Mouse (Mus musculus): ENCODE data around the gene Tcf20. TPM values are rescaled to one million over a fixed set of nuclear protein-coding genes. Genes with fewer than 3 reads are reported as not detected.
A peak's percentile ranks its signal among the peaks of the same experiment; 100 is the strongest.

The Tcf20 gene
- polyA plus RNA-seq, 1 experiment from 2014 or later = 7.5 TPM

DNA sequence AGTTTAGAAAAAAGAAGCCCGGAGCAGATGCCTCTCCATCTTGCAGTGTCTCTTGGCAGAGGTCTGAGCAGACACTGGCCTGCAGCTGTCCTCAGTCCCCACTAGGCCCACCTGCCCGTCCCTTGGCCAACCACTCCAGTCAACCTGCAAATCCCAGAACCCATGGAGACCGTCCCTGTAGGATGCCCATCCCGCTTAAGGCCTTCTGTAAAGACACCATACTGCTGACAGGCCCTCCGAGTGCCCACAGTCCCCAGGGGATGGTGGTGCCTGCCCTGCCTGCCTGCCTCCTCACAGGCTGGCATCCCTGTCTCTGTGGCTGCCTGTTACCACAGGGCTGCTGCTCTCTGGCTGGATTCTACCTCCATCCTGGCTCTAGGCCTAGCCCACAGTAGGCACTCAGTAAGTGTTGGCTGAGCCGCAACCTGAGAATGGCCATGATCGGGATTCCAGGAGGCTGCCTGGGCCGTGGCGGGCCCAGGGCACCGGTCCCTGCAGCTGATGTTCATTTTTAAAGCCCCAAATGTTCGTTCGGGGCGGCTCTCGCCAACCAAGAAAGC lies 23.3 kb downstream of the Tcf20 start:
- WGBS = 73% methylated on average over 14 of the region's 14 CpGs
- Histone ChIP-seq H3K4me3 (peak overlapping the region; percentile 63), H3K36me3 (no peaks in the 10 kb centered on the region), H3K4me1 (peaks cover 69% of the 10 kb centered on the region), H3K9me3 (replicated peaks) (no peaks in the 10 kb centered on the region), H3K27ac (replicated peaks) (peak overlapping the region; percentile 86), H3K27me3 (ENCODE audit: low read depth, poor library complexity, severe bottlenecking) (peaks cover 96% of the 10 kb centered on the region)
- DNase-seq (ENCODE audit: low spot score) = no peak

DNA sequence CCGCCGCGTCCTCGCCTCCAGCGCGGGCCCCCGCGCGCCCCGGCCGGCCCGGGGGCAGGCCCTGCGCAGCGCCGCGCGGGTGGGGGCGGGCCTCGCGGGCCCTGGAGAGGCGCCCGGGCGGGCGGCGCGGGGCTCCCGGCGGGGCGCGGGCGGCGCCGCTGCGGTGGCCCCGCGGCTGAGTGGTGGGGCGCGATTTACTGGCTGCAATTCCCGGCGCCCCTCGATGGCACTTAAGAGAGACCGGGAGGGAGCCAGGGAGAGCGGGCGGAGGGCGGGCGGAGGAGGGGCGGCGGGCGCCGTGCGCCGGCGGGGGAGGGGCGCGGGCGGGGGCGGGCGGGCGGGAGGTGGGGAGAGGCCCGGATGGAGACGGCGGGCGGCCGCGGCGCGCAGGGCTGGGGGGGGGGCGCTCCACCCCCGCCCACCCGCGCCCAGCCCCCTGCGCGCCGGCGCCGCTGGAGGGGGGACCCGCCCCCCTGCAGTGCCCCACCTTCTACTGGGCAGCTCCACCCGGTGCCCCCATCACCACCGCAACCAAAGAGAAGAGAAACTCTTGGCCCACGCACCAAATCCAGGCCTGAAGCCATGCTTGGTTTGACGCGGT lies 24.0 kb downstream of the Tcf20 start:
- H3K9me3 ChIP-seq (replicated peaks) = no peaks in the 10 kb centered on the region
- no peaks in the 10 kb centered on the region for H3K36me3 ChIP-seq
- H3K27me3 ChIP-seq (ENCODE audit: low read depth, poor library complexity, severe bottlenecking) = peaks cover 96% of the 10 kb centered on the region
- H3K27ac ChIP-seq (replicated peaks) = peak overlapping the region; percentile 86
- H3K4me1 ChIP-seq = peaks cover 69% of the 10 kb centered on the region
- peak overlapping the region; percentile 63 for H3K4me3 ChIP-seq
- no peak for DNase-seq (ENCODE audit: low spot score)
- 15% methylated on average over 56 of the region's 82 CpGs for WGBS

DNA sequence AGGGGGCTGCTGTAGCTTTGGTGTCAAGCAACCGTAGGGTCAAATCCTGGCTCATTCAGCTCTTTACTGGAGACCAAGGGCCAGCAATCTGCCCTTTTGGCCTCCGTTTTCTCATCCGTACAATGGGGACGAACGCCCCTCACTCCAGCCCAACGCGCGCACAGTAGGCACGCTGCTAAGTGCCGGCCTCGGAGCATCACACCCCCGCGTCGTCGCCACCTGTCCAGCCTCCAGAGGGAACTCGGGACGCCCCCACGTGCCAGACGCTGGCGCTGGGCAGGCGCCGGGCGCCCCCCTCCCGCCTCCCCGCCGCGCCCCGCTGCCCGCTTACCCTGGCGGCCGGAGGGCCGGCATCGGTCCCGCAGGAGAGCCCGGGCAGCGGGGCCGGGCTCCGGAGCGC lies 24.6 kb downstream of the Tcf20 start:
- H3K4me3 ChIP-seq = peak overlapping the region; percentile 63
- no peaks in the 10 kb centered on the region for H3K9me3 ChIP-seq (replicated peaks)
- no peaks in the 10 kb centered on the region for H3K36me3 ChIP-seq
- DNase-seq (ENCODE audit: low spot score) = no peak
- peaks cover 69% of the 10 kb centered on the region for H3K4me1 ChIP-seq
- peaks cover 96% of the 10 kb centered on the region for H3K27me3 ChIP-seq (ENCODE audit: low read depth, poor library complexity, severe bottlenecking)
- WGBS = 2% methylated on average over 39 of the region's 39 CpGs
- peak overlapping the region; percentile 83 for H3K27ac ChIP-seq (replicated peaks)

DNA sequence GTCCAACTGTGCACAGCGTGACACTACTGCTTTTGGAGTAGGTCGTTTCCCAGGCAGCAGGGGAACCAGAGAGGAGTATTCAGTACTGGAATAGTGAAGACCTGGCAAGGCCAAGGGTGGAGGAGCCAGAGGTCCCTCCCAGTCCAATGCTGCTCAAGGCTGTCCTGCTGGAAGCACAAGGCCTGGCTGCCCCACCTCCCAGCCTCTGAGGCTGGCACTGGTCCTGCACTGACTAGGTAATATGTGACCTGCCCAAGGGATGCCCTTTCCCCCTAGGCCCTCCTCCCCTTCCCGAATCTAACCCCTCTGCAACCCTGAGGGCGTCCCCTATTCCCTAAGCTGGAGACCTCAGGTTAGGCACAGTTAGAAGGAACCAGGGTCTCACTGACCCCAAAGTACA lies 25.1 kb downstream of the Tcf20 start:
- Histone ChIP-seq H3K27ac (replicated peaks) (peak overlapping the region; percentile 6; the same call in 1 of the 2 replicates), H3K9me3 (replicated peaks) (no peaks in the 10 kb centered on the region), H3K4me3 (peak overlapping the region; percentile 63), H3K36me3 (no peaks in the 10 kb centered on the region), H3K4me1 (peaks cover 69% of the 10 kb centered on the region), H3K27me3 (ENCODE audit: low read depth, poor library complexity, severe bottlenecking) (peaks cover 96% of the 10 kb centered on the region)
- no peak for DNase-seq (ENCODE audit: low spot score)
- WGBS = 31% methylated on average over 4 of the region's 4 CpGs

DNA sequence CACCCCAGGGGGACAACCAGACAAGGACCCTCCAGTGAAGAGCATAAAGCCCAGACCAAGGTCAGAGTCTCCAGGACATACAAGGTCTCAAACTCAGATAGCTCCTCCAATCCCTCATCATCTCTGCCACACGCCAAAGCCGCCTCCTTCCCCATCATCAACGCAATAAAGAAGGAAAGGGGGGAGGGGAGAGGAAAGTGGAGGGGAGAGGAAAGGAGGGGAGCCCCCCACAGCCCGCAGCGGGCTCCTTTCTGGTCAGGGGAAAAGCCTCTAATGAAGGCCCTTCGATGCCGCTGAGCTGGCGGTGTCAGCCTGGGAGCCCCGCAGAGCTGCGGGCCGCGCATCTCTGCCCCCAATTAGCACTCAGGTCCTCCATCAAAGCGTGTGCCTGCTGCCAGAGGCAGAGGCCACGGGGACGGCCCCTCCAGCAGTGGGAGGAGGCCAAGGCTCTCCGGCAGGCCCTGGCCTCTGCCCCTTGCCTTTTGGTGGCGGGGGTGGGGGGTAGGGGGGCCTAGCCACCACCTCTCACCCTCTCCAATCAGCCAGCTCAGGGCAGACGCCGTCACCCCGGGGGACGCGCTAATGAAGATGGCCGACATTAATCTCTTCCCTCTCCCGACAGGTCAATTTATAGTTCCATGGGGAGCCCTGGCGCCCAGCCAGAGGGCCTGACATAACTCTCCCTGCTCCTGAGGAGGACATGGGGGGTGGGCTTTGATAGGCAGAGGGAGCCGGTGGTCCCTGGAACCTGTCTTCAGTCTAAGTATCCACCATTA lies 26.7 kb downstream of the Tcf20 start:
- WGBS = 0% methylated on average over 26 of the region's 26 CpGs
- H3K9me3 ChIP-seq (replicated peaks) = no peaks in the 10 kb centered on the region
- H3K27me3 ChIP-seq (ENCODE audit: low read depth, poor library complexity, severe bottlenecking) = peaks cover 96% of the 10 kb centered on the region
- peaks cover 82% of the 10 kb centered on the region for H3K4me1 ChIP-seq
- H3K36me3 ChIP-seq = no peaks in the 10 kb centered on the region
- H3K4me3 ChIP-seq = peak overlapping the region; percentile 43
- DNase-seq (ENCODE audit: low spot score) = peak; percentile 66
- H3K27ac ChIP-seq (replicated peaks) = peak overlapping the region; percentile 64

DNA sequence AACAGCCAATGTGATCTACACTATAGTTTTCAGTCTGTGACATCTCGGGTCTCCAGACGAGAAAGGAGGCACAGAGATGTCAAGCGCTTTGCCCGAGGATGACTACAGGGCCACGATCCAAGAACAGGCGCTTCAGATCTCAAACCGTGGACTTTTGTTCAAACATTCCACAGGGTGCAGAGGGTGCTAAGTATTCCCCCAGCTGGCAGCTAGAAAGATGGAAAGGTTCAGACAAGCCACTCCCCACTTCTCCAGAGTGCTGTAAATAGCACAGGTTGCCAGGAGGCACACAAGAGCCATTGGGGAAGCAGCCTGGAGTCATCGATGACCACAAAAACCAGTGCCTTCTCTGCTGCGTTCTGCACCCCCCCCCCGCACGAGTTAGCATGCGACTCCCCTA lies 28.5 kb downstream of the Tcf20 start:
- no peak overlapping the region for H3K27ac ChIP-seq (replicated peaks)
- 73% methylated on average over 12 of the region's 12 CpGs for WGBS
- H3K4me3 ChIP-seq = no peak overlapping the region
- H3K9me3 ChIP-seq (replicated peaks) = no peaks in the 10 kb centered on the region
- H3K36me3 ChIP-seq = no peaks in the 10 kb centered on the region
- H3K4me1 ChIP-seq = peaks cover 91% of the 10 kb centered on the region
- DNase-seq (ENCODE audit: low spot score) = no peak
- H3K27me3 ChIP-seq (ENCODE audit: low read depth, poor library complexity, severe bottlenecking) = peaks cover 96% of the 10 kb centered on the region

DNA sequence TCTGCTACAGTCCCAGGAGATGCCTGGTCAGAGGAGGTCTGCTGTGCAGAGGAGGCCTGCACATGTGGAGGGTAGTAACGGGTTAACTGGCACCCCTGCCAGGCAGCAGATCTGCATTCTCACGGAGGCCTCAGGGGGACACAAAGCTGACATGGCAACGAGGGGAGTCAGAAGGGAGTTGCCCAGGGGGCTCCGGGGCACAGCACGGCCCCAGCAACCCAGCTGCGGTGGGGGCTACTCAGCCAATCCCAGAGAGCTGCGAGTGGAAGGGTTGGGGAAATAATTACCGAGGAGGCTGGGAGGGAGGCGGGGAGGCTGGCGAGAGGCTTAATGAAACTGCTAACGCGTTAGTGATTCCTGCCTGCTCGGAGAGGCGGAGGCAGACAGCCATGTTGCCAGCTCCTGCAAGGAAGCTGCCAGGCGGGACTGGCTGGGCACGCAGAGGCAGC lies 29.4 kb downstream of the Tcf20 start:
- peak; percentile 44 for DNase-seq (ENCODE audit: low spot score)
- peaks cover 94% of the 10 kb centered on the region for H3K4me1 ChIP-seq
- 3% methylated on average over 16 of the region's 16 CpGs for WGBS
- peak overlapping the region; percentile 31 for H3K4me3 ChIP-seq
- H3K27ac ChIP-seq (replicated peaks) = 0 out of 2 replicates have a peak overlapping the region, but pooled peaks have one; percentile 43
- no peaks in the 10 kb centered on the region for H3K9me3 ChIP-seq (replicated peaks)
- no peaks in the 10 kb centered on the region for H3K36me3 ChIP-seq
- H3K27me3 ChIP-seq (ENCODE audit: low read depth, poor library complexity, severe bottlenecking) = peaks cover 100% of the 10 kb centered on the region

DNA sequence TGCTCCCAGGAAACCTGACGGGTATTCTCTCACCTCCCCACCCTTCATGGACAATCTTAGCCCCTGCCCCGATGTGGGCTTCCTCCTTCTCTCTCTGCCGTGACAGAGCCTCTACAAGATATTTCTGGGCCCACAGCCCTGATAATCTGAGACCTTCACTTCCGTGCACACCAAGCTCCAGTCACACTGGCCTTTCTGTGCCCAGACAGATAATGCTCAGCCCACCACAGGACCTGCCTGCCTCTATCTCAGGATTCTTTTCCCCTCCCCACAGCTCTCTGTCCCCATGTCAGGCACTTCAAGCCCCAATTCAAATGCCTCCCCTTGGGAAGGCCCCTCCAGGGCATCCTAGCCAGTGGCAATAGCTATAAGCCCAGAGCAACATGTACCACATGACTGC lies 31.0 kb downstream of the Tcf20 start:
- 70% methylated on average over 4 of the region's 4 CpGs for WGBS
- H3K9me3 ChIP-seq (replicated peaks) = no peaks in the 10 kb centered on the region
- H3K36me3 ChIP-seq = no peaks in the 10 kb centered on the region
- no peak overlapping the region for H3K27ac ChIP-seq (replicated peaks)
- H3K27me3 ChIP-seq (ENCODE audit: low read depth, poor library complexity, severe bottlenecking) = peaks cover 100% of the 10 kb centered on the region
- H3K4me1 ChIP-seq = peaks cover 94% of the 10 kb centered on the region
- no peak for DNase-seq (ENCODE audit: low spot score)
- H3K4me3 ChIP-seq = no peak overlapping the region

DNA sequence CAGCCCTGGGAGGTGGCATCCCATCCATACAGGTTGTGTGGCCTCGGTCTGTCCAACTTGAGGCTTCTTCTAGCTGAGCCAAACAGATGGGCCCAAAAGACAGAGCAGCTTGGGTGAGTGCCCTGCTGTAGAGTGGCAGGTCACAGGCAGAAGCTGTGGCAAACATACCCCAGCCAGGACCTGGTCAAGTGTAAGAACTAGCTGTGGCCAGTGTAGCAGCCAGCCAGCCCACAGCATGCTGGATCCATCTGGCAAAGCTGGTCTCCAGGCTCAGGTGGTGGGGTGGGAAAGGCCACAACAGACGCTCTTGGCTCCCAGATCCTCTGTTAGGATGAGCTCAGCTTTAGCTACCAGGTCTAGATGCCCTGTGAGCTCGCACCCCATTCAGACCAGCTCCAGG lies 31.4 kb downstream of the Tcf20 start:
- Histone ChIP-seq H3K9me3 (replicated peaks) (no peaks in the 10 kb centered on the region), H3K27me3 (ENCODE audit: low read depth, poor library complexity, severe bottlenecking) (peaks cover 100% of the 10 kb centered on the region)

DNA sequence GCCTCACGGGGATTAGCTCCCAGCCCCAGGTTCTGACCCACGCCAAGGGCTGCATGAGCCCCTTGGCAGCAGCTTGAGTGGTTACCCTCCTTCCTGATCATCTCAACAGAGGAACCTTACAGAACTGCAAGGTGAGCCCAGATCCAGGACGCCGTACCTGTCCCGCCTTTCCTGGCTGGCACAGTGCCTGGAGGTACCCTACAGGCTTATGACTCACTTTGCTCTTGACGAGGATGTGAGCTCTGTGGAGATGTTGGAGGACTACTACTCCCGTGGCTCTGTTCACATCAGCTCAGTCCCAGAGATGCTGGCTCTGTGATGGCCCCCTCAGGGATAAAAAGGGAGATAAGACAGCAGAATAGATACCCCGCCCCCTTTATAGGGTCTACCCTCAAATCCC lies 32.4 kb downstream of the Tcf20 start:
- 91% methylated on average over 8 of the region's 8 CpGs for WGBS
- Histone ChIP-seq H3K4me1 (peaks cover 91% of the 10 kb centered on the region), H3K27me3 (ENCODE audit: low read depth, poor library complexity, severe bottlenecking) (peaks cover 100% of the 10 kb centered on the region), H3K27ac (replicated peaks) (no peak overlapping the region), H3K4me3 (no peak overlapping the region), H3K9me3 (replicated peaks) (no peaks in the 10 kb centered on the region), H3K36me3 (no peaks in the 10 kb centered on the region)
- no peak for DNase-seq (ENCODE audit: low spot score)

More for the DNA sequence above, 31.4 kb downstream of the Tcf20 start:
- 89% methylated on average over 3 of the region's 3 CpGs for WGBS
- no peak for DNase-seq (ENCODE audit: low spot score)
- no peaks in the 10 kb centered on the region for H3K36me3 ChIP-seq
- H3K27ac ChIP-seq (replicated peaks) = no peak overlapping the region
- peaks cover 91% of the 10 kb centered on the region for H3K4me1 ChIP-seq
- no peak overlapping the region for H3K4me3 ChIP-seq

DNA sequence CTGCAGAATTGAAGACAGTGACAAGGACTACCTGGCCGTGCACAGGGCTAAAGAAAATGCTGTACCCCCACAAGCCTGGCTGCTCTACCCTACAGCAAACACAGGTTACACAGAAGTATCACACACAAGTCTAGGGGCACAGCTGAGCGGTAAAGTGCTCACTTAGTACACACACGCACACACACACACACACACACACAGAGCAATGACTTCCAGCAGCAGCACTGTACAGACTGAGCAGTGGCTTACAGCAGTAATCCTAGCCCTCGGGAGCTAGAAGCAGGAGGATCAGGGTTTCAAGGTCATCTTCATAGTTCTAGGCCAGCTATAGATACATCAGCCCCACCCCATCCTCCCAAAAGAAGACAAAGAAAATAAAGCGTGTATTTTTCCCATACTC lies 33.6 kb downstream of the Tcf20 start:
- 0 out of 2 replicates have a peak overlapping the region, but pooled peaks have one; percentile 4 for H3K27ac ChIP-seq (replicated peaks)
- peaks cover 84% of the 10 kb centered on the region for H3K4me1 ChIP-seq
- H3K27me3 ChIP-seq (ENCODE audit: low read depth, poor library complexity, severe bottlenecking) = peaks cover 100% of the 10 kb centered on the region
- 79% methylated on average over 5 of the region's 5 CpGs for WGBS
- H3K9me3 ChIP-seq (replicated peaks) = no peaks in the 10 kb centered on the region
- no peak overlapping the region for H3K4me3 ChIP-seq
- H3K36me3 ChIP-seq = no peaks in the 10 kb centered on the region
- no peak for DNase-seq (ENCODE audit: low spot score)

DNA sequence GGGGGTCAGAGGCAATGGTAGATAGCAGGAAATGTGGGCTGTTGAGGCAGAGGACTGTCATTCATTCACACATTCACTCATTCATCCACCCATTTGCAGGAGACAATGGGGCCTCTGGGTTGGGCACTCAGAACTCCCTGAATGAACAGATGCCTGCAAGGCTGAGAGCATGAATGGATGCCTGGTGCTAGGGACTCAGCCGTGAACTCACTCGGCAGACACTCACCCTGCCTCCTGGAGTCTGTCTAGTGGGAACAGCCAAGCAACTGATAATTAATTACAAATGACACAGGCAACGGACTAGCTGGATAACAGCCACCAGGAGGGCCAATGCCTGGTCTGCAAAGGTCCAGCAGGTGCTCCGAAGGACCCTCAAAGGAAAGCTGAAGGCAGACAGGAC lies 34.6 kb downstream of the Tcf20 start:
- no peaks in the 10 kb centered on the region for H3K9me3 ChIP-seq (replicated peaks)
- DNase-seq (ENCODE audit: low spot score) = no peak
- peak overlapping the region; percentile 79 for H3K27ac ChIP-seq (replicated peaks)
- peaks cover 100% of the 10 kb centered on the region for H3K27me3 ChIP-seq (ENCODE audit: low read depth, poor library complexity, severe bottlenecking)
- H3K4me1 ChIP-seq = peaks cover 79% of the 10 kb centered on the region
- no peaks in the 10 kb centered on the region for H3K36me3 ChIP-seq
- 34% methylated on average over 4 of the region's 4 CpGs for WGBS
- H3K4me3 ChIP-seq = 0 out of 2 replicates have a peak overlapping the region, but pooled peaks have one; percentile 29

DNA sequence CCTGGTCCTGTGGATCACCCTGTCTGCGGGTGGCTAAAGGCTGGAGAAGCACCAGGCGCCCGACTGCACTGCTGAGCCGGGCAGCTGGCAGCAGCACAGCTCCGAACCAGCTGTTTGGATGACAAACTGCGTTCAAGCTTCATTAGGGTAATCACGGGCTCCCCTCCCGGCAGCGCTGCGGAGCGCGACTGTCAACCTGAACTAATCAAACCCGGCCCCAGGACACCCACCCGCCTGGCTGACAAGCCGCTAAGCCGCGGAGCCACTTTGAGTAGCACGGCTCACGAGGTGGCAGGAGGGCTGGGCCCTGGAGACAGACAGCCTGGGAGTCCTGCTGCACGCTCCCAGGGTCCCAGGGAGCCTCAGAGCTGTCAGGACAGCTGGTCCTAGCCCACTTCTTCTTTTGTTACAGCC lies 35.4 kb downstream of the Tcf20 start:
- H3K27ac ChIP-seq (replicated peaks) = peak overlapping the region; percentile 79
- peaks cover 74% of the 10 kb centered on the region for H3K4me1 ChIP-seq
- H3K27me3 ChIP-seq (ENCODE audit: low read depth, poor library complexity, severe bottlenecking) = peaks cover 100% of the 10 kb centered on the region

More for the DNA sequence above, 35.4 kb downstream of the Tcf20 start:
- 5% methylated on average over 20 of the region's 20 CpGs for WGBS
- peak overlapping the region; percentile 29; the same call in 1 of the 2 replicates for H3K4me3 ChIP-seq
- peak; percentile 80 for DNase-seq (ENCODE audit: low spot score)
- no peaks in the 10 kb centered on the region for H3K9me3 ChIP-seq (replicated peaks)
- no peaks in the 10 kb centered on the region for H3K36me3 ChIP-seq

Measured in midbrain, embryonic 10.5 days (tissue).